9 mouse cellular contexts compared by ENCODE assay signal in genomic region chrX:71663374-71663773, GRCm38 (mm10). TPM values are rescaled to one million over a fixed set of nuclear protein-coding genes. Genes with fewer than 3 reads are reported as not detected.
DNase-seq lines count a peak whose midpoint lies in the region; ATAC-seq and TF ChIP-seq lines count a peak whose summit lies in the region.
"Had no signal": no experiment of that assay in that cellular context is flagged by ENCODE, and none has a peak within 500 bp of the region (broad histone marks: within the 10 kb centered on the region; RNA-seq: fewer than 3 reads in every experiment).

TSS of gene Gpr50 (plus strand) at chrX:71663667.

- TF ChIP-seq CTCF in bone marrow macrophage, adult 2 months (IDR thresholded peaks at IDR 0.05; ENCODE audit: low read depth, low read length): no peak

- H3K9ac ChIP-seq in heart, embryonic 15.5 days: no peak within 1 kb of the TSS
- H3K9ac ChIP-seq in hindbrain, embryonic 13.5 days: peak within 1 kb of the TSS; percentile 60
- H3K9ac ChIP-seq in midbrain, embryonic 14.5 days (replicated peaks; ENCODE audit: low read length): 0 out of 2 replicates have a peak within 1 kb of the TSS, but pooled peaks have one; percentile 12

- peak within 1 kb of the TSS; percentile 74 for H3K4me2 ChIP-seq in heart, embryonic 15.5 days
- H3K4me2 ChIP-seq in hindbrain, embryonic 13.5 days: peak within 1 kb of the TSS; percentile 65
- peak within 1 kb of the TSS; percentile 63 for H3K4me2 ChIP-seq in midbrain, embryonic 14.5 days (ENCODE audit: low read length)

- WGBS in heart, embryonic 15.5 days: 29% methylated on average over 9 of the region's 9 CpGs
- WGBS in hindbrain, embryonic 13.5 days: 25% methylated on average over 9 of the region's 9 CpGs
- 30% methylated on average over 9 of the region's 9 CpGs for WGBS in midbrain, embryonic 14.5 days

- no peak for TF ChIP-seq POLR2A in bone marrow macrophage, adult 2 months (IDR thresholded peaks at IDR 0.05; ENCODE audit: borderline replicate concordance, low read depth, low read length)

- H3K4me1 ChIP-seq in heart, embryonic 15.5 days (replicated peaks): no peaks in the 10 kb centered on the region
- H3K4me1 ChIP-seq in bone marrow macrophage, adult 2 months (ENCODE audit: control insufficient read depth, insufficient read depth, low read length): no peaks in the 10 kb centered on the region
- H3K4me1 ChIP-seq in hindbrain, embryonic 13.5 days (replicated peaks): no peaks in the 10 kb centered on the region
- no peaks in the 10 kb centered on the region for H3K4me1 ChIP-seq in midbrain, embryonic 14.5 days (ENCODE audit: control insufficient read depth, insufficient read depth, low read length)

- no peaks in the 10 kb centered on the region; the same call in 1 of the 2 replicates for H3K9me3 ChIP-seq in heart, embryonic 15.5 days (replicated peaks)
- H3K9me3 ChIP-seq in hindbrain, embryonic 13.5 days: peaks cover 13% of the 10 kb centered on the region
- H3K9me3 ChIP-seq in midbrain, embryonic 14.5 days (ENCODE audit: control insufficient read depth, low read length): peaks cover 6% of the 10 kb centered on the region; the same call in 1 of the 2 replicates

- no peak for ATAC-seq in heart, embryonic 15.5 days (replicated peaks; ENCODE audit: insufficient number of reproducible peaks, insufficient read depth, low FRiP score, low read depth)
- ATAC-seq in hindbrain, embryonic 13.5 days (ENCODE audit: low FRiP score): no peak
- ATAC-seq in midbrain, embryonic 14.5 days (ENCODE audit: low FRiP score, low TSS enrichment): 0 out of 2 replicates have a peak, but pooled peaks have one; percentile 49

- no peak within 1 kb of the TSS for H3K27ac ChIP-seq in heart, embryonic 15.5 days
- no peak within 1 kb of the TSS for H3K27ac ChIP-seq in bone marrow macrophage, adult 2 months (ENCODE audit: insufficient read depth, low read depth, low read length)
- H3K27ac ChIP-seq in hindbrain, embryonic 13.5 days: no peak within 1 kb of the TSS
- no peak within 1 kb of the TSS for H3K27ac ChIP-seq in midbrain, embryonic 14.5 days (replicated peaks; ENCODE audit: low read depth, low read length)

- H3K36me3 ChIP-seq in heart, embryonic 15.5 days: no peaks in the 10 kb centered on the region
- no peaks in the 10 kb centered on the region for H3K36me3 ChIP-seq in hindbrain, embryonic 13.5 days
- H3K36me3 ChIP-seq in midbrain, embryonic 14.5 days (ENCODE audit: control insufficient read depth, insufficient read depth, low read length): no peaks in the 10 kb centered on the region

- peaks cover 94% of the 10 kb centered on the region for H3K27me3 ChIP-seq in heart, embryonic 15.5 days
- H3K27me3 ChIP-seq in hindbrain, embryonic 13.5 days: peaks cover 84% of the 10 kb centered on the region
- peaks cover 33% of the 10 kb centered on the region for H3K27me3 ChIP-seq in midbrain, embryonic 14.5 days (ENCODE audit: control insufficient read depth, insufficient read depth, low read length)

- intact Hi-C loops in left cerebral cortex, postnatal 10 days (cut with DNase I): loop anchor here (5.0 kb wide), 1 partner anchor 1164 kb away; the partner anchor contains the start of gene Gabrq

- peak within 1 kb of the TSS; percentile 50 for H3K4me3 ChIP-seq in heart, embryonic 15.5 days
- H3K4me3 ChIP-seq in bone marrow macrophage, adult 2 months (ENCODE audit: insufficient read depth, low read length): peak within 1 kb of the TSS; percentile 40
- H3K4me3 ChIP-seq in hindbrain, embryonic 13.5 days: peak within 1 kb of the TSS; percentile 45
- H3K4me3 ChIP-seq in midbrain, embryonic 14.5 days (replicated peaks; ENCODE audit: low read depth, low read length): peak within 1 kb of the TSS; percentile 43

- no peak for DNase-seq in heart, adult 8-10 months (ENCODE audit: low spot score)
- peak; percentile 23 for DNase-seq in midbrain, embryonic 14.5 days
- DNase-seq in layer of hippocampus, adult 18-20 months (ENCODE audit: low spot score in 2 of 2): no peak
- no peak for DNase-seq in yolk sac, embryonic 10.5 days (ENCODE audit: low spot score)
- no peak for DNase-seq in left cerebral cortex, postnatal 10 days (ENCODE audit: extremely low spot score in 1 of 2, low spot score in 2 of 2)
- DNase-seq: cerebellum, adult 11-12 months had no signal

RNA-seq across cellular contexts. Expression of gene Gpr50, which starts in this region (rescaled TPM):
- polyA plus RNA-seq in heart, embryonic 15.5 days (2015; fragmentation: Nextera tagmentation; extraction: Ambion mirVana): 0.25 and 0.26 TPM in 2 replicates
- not detected for total RNA-seq in heart, adult 8-10 months (2022)
- not detected in 2 replicates for polyA plus RNA-seq in bone marrow macrophage, adult 2 months (2012; ENCODE audit: insufficient read depth, insufficient read length, missing spikeins)
- polyA plus RNA-seq in hindbrain, embryonic 13.5 days (2015; fragmentation: Nextera tagmentation; extraction: Ambion mirVana): 1.7 and 2.6 TPM in 2 replicates
- polyA plus RNA-seq in midbrain, embryonic 14.5 days (2014; fragmentation: Nextera tagmentation; extraction: Ambion mirVana): 3.3 and 4.9 TPM in 2 replicates
- total RNA-seq in layer of hippocampus, adult 18-20 months (2021): under 1 TPM in 1 of 2 experiments, not detected in 1; 0.40 TPM
- 1 to 10 TPM in 1 of 2 experiments, under 1 TPM in 1; 0.28 to 1.3 TPM for total RNA-seq in left cerebral cortex, postnatal 10 days (2021)
